Mouse (Mus musculus): Measurements from ENCODE around the gene Sdc1.

The Sdc1 gene

GRCm38 (mm10) chr12:8778106-8778505 lies 7.0 kb downstream of the Sdc1 start:
- in situ Hi-C loops (cut with MboI; ENCODE audit: low pct_unique_long_range_greater_than_20kb in 1 of 2, low sequenced_read_pairs in 2 of 2, unreplicated experiment in 1 of 2), result no loop called here

- in situ Hi-C loops (cut with MboI; ENCODE audit: low pct_unique_long_range_greater_than_20kb in 1 of 2, low sequenced_read_pairs in 2 of 2, unreplicated experiment in 1 of 2), result no loop called here
These were observed 8.7 kb downstream of the Sdc1 start for GRCm38 (mm10) chr12:8779851-8780250.

GRCm38 (mm10) chr12:8781121-8781520 lies 10.0 kb downstream of the Sdc1 start:
- in situ Hi-C loops (cut with MboI; ENCODE audit: low pct_unique_long_range_greater_than_20kb in 1 of 2, low sequenced_read_pairs in 2 of 2, unreplicated experiment in 1 of 2), result no loop called here

- in situ Hi-C loops (cut with MboI; ENCODE audit: low pct_unique_long_range_greater_than_20kb in 1 of 2, low sequenced_read_pairs in 2 of 2, unreplicated experiment in 1 of 2), result no loop called here
These were observed 10.7 kb downstream of the Sdc1 start for GRCm38 (mm10) chr12:8781681-8782378.

GRCm38 (mm10) chr12:8782565-8782964 lies 11.4 kb downstream of the Sdc1 start:
- in situ Hi-C loops (cut with MboI; ENCODE audit: low pct_unique_long_range_greater_than_20kb in 1 of 2, low sequenced_read_pairs in 2 of 2, unreplicated experiment in 1 of 2), result no loop called here

GRCm38 (mm10) chr12:8784189-8784588 lies 13.1 kb downstream of the Sdc1 start:
- in situ Hi-C loops (cut with MboI; ENCODE audit: low pct_unique_long_range_greater_than_20kb in 1 of 2, low sequenced_read_pairs in 2 of 2, unreplicated experiment in 1 of 2), result no loop called here

GRCm38 (mm10) chr12:8786476-8786875 lies 15.4 kb downstream of the Sdc1 start:
- in situ Hi-C loops (cut with MboI; ENCODE audit: low pct_unique_long_range_greater_than_20kb in 1 of 2, low sequenced_read_pairs in 2 of 2, unreplicated experiment in 1 of 2), result no loop called here

- in situ Hi-C loops (cut with MboI; ENCODE audit: low pct_unique_long_range_greater_than_20kb in 1 of 2, low sequenced_read_pairs in 2 of 2, unreplicated experiment in 1 of 2), result no loop called here
These were observed 16.0 kb downstream of the Sdc1 start for GRCm38 (mm10) chr12:8786984-8787730.

GRCm38 (mm10) chr12:8788469-8788868 lies 17.3 kb downstream of the Sdc1 start:
- in situ Hi-C loops (cut with MboI; ENCODE audit: low pct_unique_long_range_greater_than_20kb in 1 of 2, low sequenced_read_pairs in 2 of 2, unreplicated experiment in 1 of 2), result no loop called here

GRCm38 (mm10) chr12:8790615-8791014 lies 19.5 kb downstream of the Sdc1 start:
- in situ Hi-C loops (cut with MboI; ENCODE audit: low pct_unique_long_range_greater_than_20kb in 1 of 2, low sequenced_read_pairs in 2 of 2, unreplicated experiment in 1 of 2), result no loop called here

GRCm38 (mm10) chr12:8793410-8794051 lies 22.4 kb downstream of the Sdc1 start:
- in situ Hi-C loops (cut with MboI; ENCODE audit: low pct_unique_long_range_greater_than_20kb in 1 of 2, low sequenced_read_pairs in 2 of 2, unreplicated experiment in 1 of 2), result no loop called here

- in situ Hi-C loops (cut with MboI; ENCODE audit: low pct_unique_long_range_greater_than_20kb in 1 of 2, low sequenced_read_pairs in 2 of 2, unreplicated experiment in 1 of 2), result no loop called here
These were observed 26.8 kb downstream of the Sdc1 start for GRCm38 (mm10) chr12:8797936-8798335.

- in situ Hi-C loops (cut with MboI; ENCODE audit: low pct_unique_long_range_greater_than_20kb in 1 of 2, low sequenced_read_pairs in 2 of 2, unreplicated experiment in 1 of 2), result no loop called here
These were observed 27.4 kb downstream of the Sdc1 start for GRCm38 (mm10) chr12:8798486-8799020.

- in situ Hi-C loops (cut with MboI; ENCODE audit: low pct_unique_long_range_greater_than_20kb in 1 of 2, low sequenced_read_pairs in 2 of 2, unreplicated experiment in 1 of 2), result no loop called here
These were observed 32.4 kb downstream of the Sdc1 start for GRCm38 (mm10) chr12:8803421-8804076.

- in situ Hi-C loops (cut with MboI; ENCODE audit: low pct_unique_long_range_greater_than_20kb in 1 of 2, low sequenced_read_pairs in 2 of 2, unreplicated experiment in 1 of 2), result no loop called here
These were observed 32.9 kb downstream of the Sdc1 start for GRCm38 (mm10) chr12:8804077-8804456.

- in situ Hi-C loops (cut with MboI; ENCODE audit: low pct_unique_long_range_greater_than_20kb in 1 of 2, low sequenced_read_pairs in 2 of 2, unreplicated experiment in 1 of 2), result no loop called here
These were observed 34.0 kb downstream of the Sdc1 start for GRCm38 (mm10) chr12:8804934-8805722.

GRCm38 (mm10) chr12:8809086-8809485 lies 38.0 kb downstream of the Sdc1 start:
- in situ Hi-C loops (cut with MboI; ENCODE audit: low pct_unique_long_range_greater_than_20kb in 1 of 2, low sequenced_read_pairs in 2 of 2, unreplicated experiment in 1 of 2), result no loop called here

GRCm38 (mm10) chr12:8809626-8810025 lies 38.5 kb downstream of the Sdc1 start:
- in situ Hi-C loops (cut with MboI; ENCODE audit: low pct_unique_long_range_greater_than_20kb in 1 of 2, low sequenced_read_pairs in 2 of 2, unreplicated experiment in 1 of 2), result no loop called here

All from mouse embryonic stem cell (cell line).